Mouse (Mus musculus): ENCODE results near the gene Sftpd.
A peak's percentile ranks its signal among the peaks of the same experiment; 100 is the strongest.

Sftpd gene

DNA sequence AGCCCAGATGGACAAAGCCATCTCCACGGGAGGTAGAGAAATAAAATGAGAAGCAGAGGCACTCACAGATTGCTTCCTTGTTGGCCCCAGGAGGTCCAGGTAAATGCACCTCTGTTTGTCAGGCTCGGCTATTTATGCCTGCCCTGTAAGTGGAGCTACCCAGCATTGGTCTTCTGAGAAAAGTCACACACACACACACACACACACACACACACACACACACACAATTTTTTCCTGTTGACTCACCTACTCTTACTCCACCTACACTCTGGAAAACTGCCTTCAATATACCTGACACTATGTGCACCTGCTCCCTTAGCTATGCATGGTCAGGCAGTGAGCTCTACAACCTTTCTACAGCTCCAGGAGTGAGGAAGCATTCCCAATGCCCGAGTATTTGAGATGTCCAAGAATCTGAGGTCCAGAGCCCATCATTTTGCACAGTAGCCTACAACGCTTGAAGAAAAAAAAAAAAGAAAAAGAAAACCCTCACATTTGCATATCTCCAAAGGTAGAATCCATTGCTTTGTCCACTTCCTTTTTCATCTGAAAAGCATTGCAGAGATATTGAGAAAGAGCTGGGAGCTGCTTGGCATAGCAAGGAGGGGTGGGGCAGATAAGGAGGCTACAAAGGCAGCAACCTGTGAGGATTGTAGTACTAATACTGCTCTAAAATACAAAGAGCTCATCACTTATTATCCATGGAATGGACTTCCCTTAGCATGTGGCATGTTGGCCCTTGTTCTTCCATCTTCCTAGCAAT lies at the start of gene Sftpd:
Gene Sftpd, minus strand, starts transcription at position 91 of the 763 bp plus-strand sequence.
- no peak for DNase-seq

DNA sequence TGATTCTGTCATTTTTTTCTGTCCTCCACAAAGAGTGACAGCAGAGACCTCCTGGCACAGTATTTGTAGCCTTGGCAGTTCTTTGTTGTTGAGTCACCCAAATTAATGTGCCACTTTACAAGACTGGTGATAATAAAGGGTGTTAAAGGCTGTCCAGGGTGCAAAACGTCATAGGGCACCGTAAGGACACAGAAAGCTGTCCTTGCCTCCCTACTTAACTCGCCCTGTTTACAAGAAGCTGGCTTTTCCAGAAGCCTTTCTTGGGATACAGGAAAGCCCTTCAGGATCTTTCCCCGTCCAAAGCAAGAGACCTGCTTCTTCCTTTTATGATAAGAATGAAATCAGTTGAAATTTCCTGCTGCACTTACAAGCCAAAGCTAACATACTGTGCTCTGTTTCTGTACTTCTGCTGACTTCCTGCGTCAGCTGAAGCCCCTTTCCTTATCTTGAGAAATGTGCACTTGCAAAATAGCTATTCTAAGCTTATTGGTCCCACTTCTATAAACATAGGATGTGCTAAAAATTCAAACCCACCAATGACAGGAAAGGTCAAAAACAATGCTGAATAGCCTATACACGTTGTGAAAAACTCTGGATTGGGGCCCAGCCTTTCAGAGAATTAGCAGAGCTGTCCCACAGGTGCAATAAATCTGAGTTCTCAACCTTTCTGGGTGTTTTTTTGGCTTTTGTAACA lies 13.2 kb upstream of the Sftpd start:
- no peak for DNase-seq

DNA sequence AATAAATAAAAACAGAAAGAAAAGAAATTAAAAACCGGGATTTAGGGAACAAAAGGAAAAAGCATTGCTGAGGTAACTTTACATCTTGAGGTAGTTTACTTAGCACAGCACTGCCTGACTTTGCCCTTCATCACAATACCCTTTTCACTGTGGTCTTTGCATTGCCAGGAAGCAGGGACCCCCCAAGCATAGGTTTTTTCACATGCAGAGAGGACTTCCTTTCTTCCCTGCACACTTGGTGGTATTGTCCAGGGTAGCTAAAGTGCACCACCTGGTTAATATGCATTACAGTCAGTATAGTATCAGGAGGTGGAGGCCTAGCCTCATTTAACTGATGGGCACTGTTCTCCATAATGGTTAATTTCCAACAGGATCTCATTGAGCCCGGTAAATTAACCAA lies 4.5 kb upstream of the Sftpd start:
- DNase-seq = no peak

DNA sequence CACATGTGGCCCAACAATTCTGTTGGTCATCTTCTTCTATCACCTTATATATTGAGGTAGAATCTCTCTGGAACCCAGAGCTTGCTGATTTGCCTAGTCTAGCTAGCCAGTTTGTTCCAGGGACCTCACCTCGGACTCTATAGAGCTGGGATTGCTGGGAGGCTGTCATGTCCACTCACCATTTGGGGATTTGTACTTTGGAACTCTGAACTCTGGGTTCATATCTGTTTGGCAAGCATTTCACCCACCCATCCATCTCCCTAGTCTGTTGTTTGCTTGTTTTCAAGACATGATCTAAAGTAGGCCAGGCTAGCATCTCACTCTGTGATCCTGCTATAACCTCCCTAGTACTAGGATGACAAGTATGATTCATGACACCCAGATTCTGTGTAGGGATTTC lies 10.1 kb downstream of the Sftpd start:
- no peak for DNase-seq

DNA sequence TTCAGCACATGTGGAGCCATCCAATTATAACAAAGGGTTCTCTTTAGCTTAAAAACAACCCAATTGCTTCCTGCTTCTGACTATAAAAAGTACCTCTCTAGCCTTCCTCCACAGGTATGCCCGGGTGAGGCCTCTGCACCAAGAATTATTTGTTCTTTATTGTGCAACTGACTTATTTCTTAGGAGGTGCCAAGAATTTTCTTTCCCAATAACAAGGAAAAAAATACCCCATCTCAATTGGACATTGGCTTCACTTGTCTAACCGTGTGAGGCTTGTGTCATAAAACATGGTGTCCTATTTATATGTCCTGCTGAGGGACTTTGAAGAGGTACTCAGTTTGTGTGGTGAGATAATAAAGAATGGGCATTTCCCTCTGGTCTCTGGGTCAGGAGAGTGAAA lies 14.4 kb downstream of the Sftpd start:
- DNase-seq = no peak

DNA sequence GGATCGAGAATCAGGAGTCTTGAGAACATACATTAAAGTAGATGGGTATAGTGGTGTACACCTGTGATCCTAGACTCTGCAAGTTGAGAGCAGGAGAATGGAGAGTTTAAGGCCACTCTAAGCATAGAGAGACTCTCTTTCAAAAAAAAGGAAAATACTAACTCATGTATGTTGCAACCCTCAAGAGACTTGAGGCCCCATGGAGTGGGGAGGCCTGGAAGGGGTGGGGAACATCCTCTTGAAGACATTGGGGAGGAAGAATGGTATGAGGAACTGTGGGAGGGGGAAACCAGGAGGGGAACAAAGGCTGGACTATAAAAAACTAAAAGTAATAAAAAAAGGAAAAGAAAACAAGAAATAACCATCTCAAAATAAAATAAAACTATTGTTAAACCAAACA lies 16.4 kb downstream of the Sftpd start:
- DNase-seq = no peak

DNA sequence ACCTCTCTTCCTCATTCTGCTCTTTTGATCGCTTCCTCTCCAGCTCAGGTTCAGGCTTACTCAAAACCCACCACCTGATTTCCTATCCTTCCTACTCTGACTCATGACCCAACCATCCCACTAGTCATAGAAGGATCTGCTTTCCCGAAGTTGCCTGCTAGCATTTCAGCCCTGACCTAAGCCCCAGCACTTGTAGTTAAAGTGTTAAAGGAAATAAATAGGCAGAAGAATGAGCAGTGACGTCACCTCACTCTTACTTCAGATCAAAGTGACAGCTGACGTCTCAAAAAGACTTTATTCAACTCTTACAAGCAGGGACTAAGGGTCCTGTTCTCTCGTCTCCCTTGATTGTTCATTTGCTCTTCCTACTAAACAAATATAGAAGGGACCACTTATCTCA lies 17.7 kb downstream of the Sftpd start:
- no peak for DNase-seq

DNA sequence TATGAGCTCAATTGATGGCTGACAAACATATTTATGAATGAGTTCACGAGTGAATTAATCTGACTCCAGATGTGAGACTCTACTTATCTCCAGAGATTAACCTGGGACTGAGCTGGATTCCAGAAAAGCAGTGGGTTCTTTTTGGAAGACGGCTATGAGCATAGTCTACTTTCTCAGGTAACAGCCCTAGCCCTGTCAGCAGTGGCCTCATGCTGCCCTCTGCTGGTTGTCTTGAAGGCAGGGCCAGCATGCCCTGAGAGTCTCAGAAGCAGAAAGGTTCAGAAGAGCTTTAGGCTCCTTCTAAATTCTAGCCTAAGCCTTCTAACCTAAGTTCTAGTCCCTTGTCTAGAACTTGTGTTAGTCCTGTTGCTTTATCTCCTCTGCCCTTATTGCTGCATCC lies 22.3 kb downstream of the Sftpd start:
- DNase-seq = peak; percentile 31

DNA sequence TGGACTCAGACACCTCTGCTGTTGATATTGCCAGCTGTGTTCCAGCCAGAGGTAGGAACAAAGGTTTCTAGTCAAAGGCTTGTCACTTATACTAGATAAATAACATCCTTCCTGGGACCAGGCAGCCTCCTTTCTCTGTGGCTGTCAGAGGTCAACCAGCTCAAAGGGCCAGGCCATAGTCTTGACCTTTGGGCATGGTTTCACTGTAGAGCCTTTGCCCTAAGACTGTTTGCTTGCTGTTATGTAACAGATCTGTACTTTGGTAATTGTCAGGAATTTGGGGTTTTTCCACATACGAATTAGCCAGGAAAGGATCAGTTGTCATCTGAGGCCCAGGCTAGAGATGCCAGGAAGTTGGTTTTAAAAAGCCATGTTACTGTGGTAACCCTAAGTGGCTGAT lies 24.2 kb downstream of the Sftpd start:
- DNase-seq = no peak

- DNase-seq = no peak
Measured at GRCm38 (mm10) chr14:41160076-41160475, 24.9 kb downstream of the Sftpd start.

DNA sequence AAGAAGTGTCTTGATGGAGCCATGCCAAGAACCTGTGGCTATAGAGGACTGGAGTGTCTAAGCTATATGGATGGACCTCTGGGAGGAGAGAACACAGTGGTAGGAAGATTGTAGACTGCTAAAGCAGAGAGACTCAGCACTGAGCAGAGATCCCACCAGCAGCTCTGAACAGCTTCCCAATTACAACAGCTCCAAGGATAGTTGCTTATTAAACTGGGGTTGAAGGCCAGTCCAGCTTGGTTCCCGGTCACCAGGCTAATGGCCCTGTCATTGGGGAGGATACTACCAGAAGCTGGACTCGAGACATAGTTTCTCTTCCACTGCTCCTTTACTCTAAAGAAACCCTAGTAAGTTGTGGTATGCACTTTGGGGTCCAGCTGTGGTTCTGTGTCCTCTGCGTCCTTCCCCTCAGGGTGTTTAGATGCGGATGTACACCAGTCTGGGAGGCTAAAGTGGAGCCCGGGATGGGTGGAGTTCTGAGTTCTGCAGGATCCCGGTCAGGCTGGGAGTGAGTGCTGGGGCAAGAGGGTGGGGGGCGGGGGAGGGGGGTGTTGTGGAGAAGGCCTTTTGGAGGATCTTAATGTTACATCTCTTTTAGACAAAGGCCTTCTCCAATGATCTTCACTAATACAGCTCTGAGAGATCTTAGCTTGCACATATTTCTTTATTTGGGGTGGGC lies 33.6 kb downstream of the Sftpd start, which contains the start of gene Mbl1:
Gene Mbl1, plus strand, starts transcription at position 239 of the 679 bp plus-strand sequence.
- no peak for DNase-seq

- no peak for DNase-seq
Measured at GRCm38 (mm10) chr14:41147356-41147755, 37.6 kb downstream of the Sftpd start.

DNA sequence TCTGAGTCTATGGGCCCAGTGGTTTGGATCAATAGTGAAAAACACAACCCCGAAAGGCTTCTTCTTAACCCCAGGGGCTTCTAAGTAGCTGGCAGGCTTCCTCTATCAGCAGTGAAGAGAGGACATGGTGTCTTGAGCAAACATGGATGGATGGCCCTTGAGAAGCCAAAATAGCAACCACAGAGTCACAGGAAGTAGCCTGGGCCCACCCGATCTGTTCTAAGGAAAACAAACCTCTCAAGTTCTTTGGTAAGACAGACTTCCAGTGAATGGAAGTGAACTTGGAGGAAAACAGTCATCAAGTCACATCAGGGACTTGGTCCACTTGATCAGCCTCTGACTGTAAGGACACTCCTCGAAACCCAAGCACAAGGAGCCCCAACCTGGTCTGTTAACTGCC lies 38.0 kb downstream of the Sftpd start:
- DNase-seq = no peak

- no peak for DNase-seq
Measured at GRCm38 (mm10) chr14:41146035-41146434, 38.9 kb downstream of the Sftpd start.

DNA sequence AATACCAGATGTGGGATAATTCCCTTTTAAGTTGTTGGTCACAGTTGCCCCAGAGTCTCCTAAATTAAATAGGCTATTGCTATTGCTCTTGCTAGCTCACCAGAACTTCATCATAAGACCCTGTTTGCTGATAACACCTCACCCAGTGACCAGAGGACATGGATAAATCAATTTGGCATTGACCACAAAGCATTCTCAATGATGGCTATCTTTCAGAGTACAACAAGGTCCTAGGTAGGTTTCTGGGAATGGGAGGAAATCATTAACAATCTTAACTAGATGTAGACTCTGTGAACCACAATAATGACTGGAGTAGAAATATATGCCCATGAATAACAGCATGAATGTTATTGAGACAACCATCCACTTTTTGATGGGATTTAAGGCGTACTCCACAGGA lies 44.3 kb downstream of the Sftpd start:
- DNase-seq = no peak

GRCm38 (mm10) chr14:41137006-41137405 lies 47.9 kb downstream of the Sftpd start:
- no peak for DNase-seq

GRCm38 (mm10) chr14:41131540-41131939 lies 53.4 kb downstream of the Sftpd start, which contains the start of gene Sftpa1:
Gene Sftpa1 (plus strand): TSS chr14:41131782.
- DNase-seq = no peak

GRCm38 (mm10) chr14:41127997-41128396 lies 57.0 kb downstream of the Sftpd start:
- peak; percentile 9 for DNase-seq

- no peak for DNase-seq
Measured at GRCm38 (mm10) chr14:41124683-41125082, 60.3 kb downstream of the Sftpd start.

All from thymus, postnatal 4 days (tissue).